Mouse (Mus musculus): ENCODE results near the gene Chd3. TPM values are rescaled to one million over a fixed set of nuclear protein-coding genes. Genes with fewer than 3 reads are reported as not detected.

Gene Chd3
- polyA plus RNA-seq, 1 experiment from 2014 or later, result 59.7 TPM

- Histone ChIP-seq H3K9ac (ENCODE audit: low read depth, low read length) (peak within 1 kb of the TSS; percentile 45; the same call in 1 of the 2 replicates), H3K4me1 (ENCODE audit: control insufficient read depth, insufficient read depth, low read length) (peaks cover 47% of the 10 kb centered on the region), H3K27me3 (ENCODE audit: control insufficient read depth, insufficient read depth, low read length) (no peaks in the 10 kb centered on the region), H3K9me3 (ENCODE audit: control insufficient read depth, low read length) (no peaks in the 10 kb centered on the region), H3K4me3 (ENCODE audit: low read length) (peak within 1 kb of the TSS; percentile 85), H3K27ac (ENCODE audit: low read depth, low read length) (peak within 1 kb of the TSS; percentile 95), H3K4me2 (replicated peaks; ENCODE audit: low read depth, low read length) (peak within 1 kb of the TSS; percentile 95), H3K36me3 (ENCODE audit: control insufficient read depth, insufficient read depth, low read length) (peaks cover 14% of the 10 kb centered on the region)
- no peak for ATAC-seq (ENCODE audit: low FRiP score, low TSS enrichment)
- WGBS, result 27% methylated on average over 12 of the region's 12 CpGs
Observed at GRCm38 (mm10) chr11:69413221-69414181, 44.3 kb upstream of the Chd3 start, which contains the start of gene Kdm6b. TSS of gene Kdm6b (minus strand) at chr11:69413675.

GRCm38 (mm10) chr11:69412548-69412947, 43.3 kb upstream of the Chd3 start:
- WGBS, result 53% methylated on average over 7 of the region's 7 CpGs
- peak overlapping the region; percentile 8; the same call in 1 of the 2 replicates for H3K9ac ChIP-seq (ENCODE audit: low read depth, low read length)

GRCm38 (mm10) chr11:69411538-69412203, 42.5 kb upstream of the Chd3 start:
- Histone ChIP-seq H3K9me3 (ENCODE audit: control insufficient read depth, low read length) (no peaks in the 10 kb centered on the region), H3K4me1 (ENCODE audit: control insufficient read depth, insufficient read depth, low read length) (peaks cover 50% of the 10 kb centered on the region), H3K4me2 (replicated peaks; ENCODE audit: low read depth, low read length) (peak overlapping the region; percentile 68), H3K36me3 (ENCODE audit: control insufficient read depth, insufficient read depth, low read length) (peaks cover 30% of the 10 kb centered on the region), H3K27ac (ENCODE audit: low read depth, low read length) (peak overlapping the region; percentile 99), H3K9ac (ENCODE audit: low read depth, low read length) (peak overlapping the region; percentile 90), H3K4me3 (ENCODE audit: low read length) (peak overlapping the region; percentile 85), H3K27me3 (ENCODE audit: control insufficient read depth, insufficient read depth, low read length) (no peaks in the 10 kb centered on the region)
- WGBS, result under 1% methylated on average over 33 of the region's 39 CpGs
- ATAC-seq (ENCODE audit: low FRiP score, low TSS enrichment), result no peak

More at GRCm38 (mm10) chr11:69412548-69412947, 43.3 kb upstream of the Chd3 start:
- no peak for ATAC-seq (ENCODE audit: low FRiP score, low TSS enrichment)
- Histone ChIP-seq H3K27me3 (ENCODE audit: control insufficient read depth, insufficient read depth, low read length) (no peaks in the 10 kb centered on the region), H3K4me3 (ENCODE audit: low read length) (peak overlapping the region; percentile 85), H3K27ac (ENCODE audit: low read depth, low read length) (no peak overlapping the region), H3K36me3 (ENCODE audit: control insufficient read depth, insufficient read depth, low read length) (peaks cover 21% of the 10 kb centered on the region), H3K4me1 (ENCODE audit: control insufficient read depth, insufficient read depth, low read length) (peaks cover 56% of the 10 kb centered on the region), H3K4me2 (replicated peaks; ENCODE audit: low read depth, low read length) (peak overlapping the region; percentile 68), H3K9me3 (ENCODE audit: control insufficient read depth, low read length) (no peaks in the 10 kb centered on the region)

- Histone ChIP-seq H3K4me1 (ENCODE audit: control insufficient read depth, insufficient read depth, low read length) (peaks cover 47% of the 10 kb centered on the region), H3K4me2 (replicated peaks; ENCODE audit: low read depth, low read length) (peak overlapping the region; percentile 68), H3K9me3 (ENCODE audit: control insufficient read depth, low read length) (no peaks in the 10 kb centered on the region), H3K4me3 (ENCODE audit: low read length) (peak overlapping the region; percentile 85), H3K36me3 (ENCODE audit: control insufficient read depth, insufficient read depth, low read length) (peaks cover 35% of the 10 kb centered on the region), H3K27ac (ENCODE audit: low read depth, low read length) (peak overlapping the region; percentile 99), H3K27me3 (ENCODE audit: control insufficient read depth, insufficient read depth, low read length) (no peaks in the 10 kb centered on the region), H3K9ac (ENCODE audit: low read depth, low read length) (peak overlapping the region; percentile 90)
- WGBS, result under 1% methylated on average over 26 of the region's 26 CpGs
- peak; percentile 56 for ATAC-seq (ENCODE audit: low FRiP score, low TSS enrichment)
Observed at GRCm38 (mm10) chr11:69411073-69411535, 41.9 kb upstream of the Chd3 start.

- H3K9me3 ChIP-seq (ENCODE audit: control insufficient read depth, low read length), result no peaks in the 10 kb centered on the region
- H3K27me3 ChIP-seq (ENCODE audit: control insufficient read depth, insufficient read depth, low read length), result no peaks in the 10 kb centered on the region
- H3K4me2 ChIP-seq (replicated peaks; ENCODE audit: low read depth, low read length), result peak overlapping the region; percentile 68
- H3K4me3 ChIP-seq (ENCODE audit: low read length), result peak overlapping the region; percentile 85
- H3K4me1 ChIP-seq (ENCODE audit: control insufficient read depth, insufficient read depth, low read length), result peaks cover 47% of the 10 kb centered on the region
- H3K36me3 ChIP-seq (ENCODE audit: control insufficient read depth, insufficient read depth, low read length), result peaks cover 41% of the 10 kb centered on the region
- ATAC-seq (ENCODE audit: low FRiP score, low TSS enrichment), result peak; percentile 7; the same call in 1 of the 2 replicates
- H3K27ac ChIP-seq (ENCODE audit: low read depth, low read length), result peak overlapping the region; percentile 99
- H3K9ac ChIP-seq (ENCODE audit: low read depth, low read length), result peak overlapping the region; percentile 90
- under 1% methylated on average over 41 of the region's 41 CpGs for WGBS
Observed at GRCm38 (mm10) chr11:69410310-69411072, 41.3 kb upstream of the Chd3 start.

GRCm38 (mm10) chr11:69410045-69410309, 40.8 kb upstream of the Chd3 start:
- Histone ChIP-seq H3K4me1 (ENCODE audit: control insufficient read depth, insufficient read depth, low read length) (peaks cover 45% of the 10 kb centered on the region), H3K9me3 (ENCODE audit: control insufficient read depth, low read length) (no peaks in the 10 kb centered on the region), H3K4me2 (replicated peaks; ENCODE audit: low read depth, low read length) (peak overlapping the region; percentile 68), H3K4me3 (ENCODE audit: low read length) (peak overlapping the region; percentile 85), H3K9ac (ENCODE audit: low read depth, low read length) (peak overlapping the region; percentile 90), H3K27me3 (ENCODE audit: control insufficient read depth, insufficient read depth, low read length) (no peaks in the 10 kb centered on the region), H3K27ac (ENCODE audit: low read depth, low read length) (peak overlapping the region; percentile 99), H3K36me3 (ENCODE audit: control insufficient read depth, insufficient read depth, low read length) (peaks cover 47% of the 10 kb centered on the region)
- no peak for ATAC-seq (ENCODE audit: low FRiP score, low TSS enrichment)
- under 1% methylated on average over 18 of the region's 18 CpGs for WGBS

- Histone ChIP-seq H3K36me3 (ENCODE audit: control insufficient read depth, insufficient read depth, low read length) (peaks cover 51% of the 10 kb centered on the region), H3K4me1 (ENCODE audit: control insufficient read depth, insufficient read depth, low read length) (peaks cover 41% of the 10 kb centered on the region), H3K27me3 (ENCODE audit: control insufficient read depth, insufficient read depth, low read length) (no peaks in the 10 kb centered on the region), H3K4me3 (ENCODE audit: low read length) (peak overlapping the region; percentile 85), H3K9me3 (ENCODE audit: control insufficient read depth, low read length) (no peaks in the 10 kb centered on the region), H3K9ac (ENCODE audit: low read depth, low read length) (peak overlapping the region; percentile 90), H3K4me2 (replicated peaks; ENCODE audit: low read depth, low read length) (peak overlapping the region; percentile 68), H3K27ac (ENCODE audit: low read depth, low read length) (peak overlapping the region; percentile 99)
- whole genome bisulfite sequencing, result under 1% methylated on average over 41 of the region's 46 CpGs
- peak; percentile 41; the same call in 1 of the 2 replicates for ATAC-seq (ENCODE audit: low FRiP score, low TSS enrichment)
Observed at GRCm38 (mm10) chr11:69409378-69410044, 40.3 kb upstream of the Chd3 start.

All from kidney, embryonic 14.5 days (tissue).